Mouse (Mus musculus) myocyte (in vitro differentiated cells): ENCODE measurements at regions not wholly inside any gene's neighbourhood (a gene's known extent, or its start where the extent isn't known, plus 50 kb on each side); places are given as distances from the start of the nearest gene placed in this dataset.
"Not testable (repeated sequence)": the region's sequence is repeated elsewhere in the genome, so short reads cannot be mapped to it uniquely, and the experiment has no call there.

ENCODE experiments used
- H3K27me3 ChIP-seq: one replicate; pipeline ENCODE4 v1.6.1; 2011; ENCODE audit not compliant: control insufficient read depth, insufficient read depth, insufficient read length
- H3K36me3 ChIP-seq: one replicate; pipeline ENCODE4 v1.6.1; 2011; ENCODE audit not compliant: control insufficient read depth, insufficient read depth
- H3K4me2 ChIP-seq: one replicate; pipeline ENCODE4 v1.6.1; 2011; ENCODE audit warnings: low read depth, control low read depth
- H3K4me3 ChIP-seq: one replicate; pipeline ENCODE4 v1.5.1; 2011; ENCODE audit warnings: mild to moderate bottlenecking, control low read depth, moderate library complexity
- H3K79me2 ChIP-seq: one replicate; pipeline ENCODE4 v1.6.1; 2011; ENCODE audit not compliant: control insufficient read depth, insufficient read depth
- H3ac ChIP-seq: one replicate; pipeline ENCODE4 v1.6.1; 2011; ENCODE audit not compliant: control insufficient read depth, insufficient read length
- CEBPB ChIP-seq: IDR thresholded peaks from 2 replicates; pipeline ENCODE4 v1.6.1; 2011; ENCODE audit warnings: mild to moderate bottlenecking, moderate library complexity; ENCODE audit not compliant: poor library complexity, insufficient read depth, severe bottlenecking
- E2F4 ChIP-seq: IDR thresholded peaks from one replicate; pipeline ENCODE4 v1.6.1; 2011; ENCODE audit warnings: mild to moderate bottlenecking, control low read depth, moderate library complexity; ENCODE audit not compliant: insufficient read depth
- MAX ChIP-seq: IDR thresholded peaks from one replicate; pipeline ENCODE4 v1.6.1; 2011; ENCODE audit warnings: low read depth, mild to moderate bottlenecking, control low read depth
- POLR2A ChIP-seq: IDR thresholded peaks from one replicate; pipeline ENCODE4 v1.6.1; 2011; ENCODE audit warnings: low read depth, mild to moderate bottlenecking, control low read depth, moderate library complexity; ENCODE audit not compliant: insufficient read length
- REST ChIP-seq: IDR thresholded peaks from one replicate; pipeline ENCODE4 v1.6.1; 2011; ENCODE audit warnings: mild to moderate bottlenecking, control low read depth, moderate library complexity; ENCODE audit not compliant: insufficient read depth, insufficient read length
- SRF ChIP-seq: IDR thresholded peaks from one replicate; pipeline ENCODE4 v1.6.1; 2011; ENCODE audit warnings: low read depth; ENCODE audit not compliant: control insufficient read depth, insufficient read length
- USF1 ChIP-seq: IDR thresholded peaks from one replicate; pipeline ENCODE4 v1.6.1; 2011; ENCODE audit warnings: low read depth, mild to moderate bottlenecking, control low read depth, moderate library complexity

DNA sequence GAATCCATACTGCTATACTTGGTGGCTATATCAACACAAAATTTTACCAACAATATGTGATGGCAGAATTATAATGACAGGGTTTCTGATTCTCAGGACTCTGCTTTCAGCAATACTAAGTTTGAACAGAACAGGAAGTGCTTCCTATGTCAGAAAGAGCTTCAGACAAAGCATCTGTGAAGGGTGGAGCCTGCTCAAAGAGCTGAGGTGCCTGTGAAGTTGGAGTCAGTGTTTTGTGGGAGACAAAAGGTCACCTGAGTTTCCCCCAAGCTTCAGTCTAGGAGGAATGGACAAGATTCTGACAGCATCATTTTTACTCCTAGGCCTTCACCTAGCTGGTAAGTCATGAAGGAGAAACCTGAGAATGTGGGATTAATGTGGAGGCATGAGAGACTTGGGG is 700.1 kb downstream of the Dad1 start:
- no peak overlapping the region for H3ac ChIP-seq
- no peaks in the 10 kb centered on the region for H3K27me3 ChIP-seq
- no peaks in the 10 kb centered on the region for H3K79me2 ChIP-seq
- TF ChIP-seq REST = no peak
- H3K4me2 ChIP-seq = no peak overlapping the region
- no peak overlapping the region for H3K4me3 ChIP-seq
- H3K36me3 ChIP-seq = no peaks in the 10 kb centered on the region

DNA sequence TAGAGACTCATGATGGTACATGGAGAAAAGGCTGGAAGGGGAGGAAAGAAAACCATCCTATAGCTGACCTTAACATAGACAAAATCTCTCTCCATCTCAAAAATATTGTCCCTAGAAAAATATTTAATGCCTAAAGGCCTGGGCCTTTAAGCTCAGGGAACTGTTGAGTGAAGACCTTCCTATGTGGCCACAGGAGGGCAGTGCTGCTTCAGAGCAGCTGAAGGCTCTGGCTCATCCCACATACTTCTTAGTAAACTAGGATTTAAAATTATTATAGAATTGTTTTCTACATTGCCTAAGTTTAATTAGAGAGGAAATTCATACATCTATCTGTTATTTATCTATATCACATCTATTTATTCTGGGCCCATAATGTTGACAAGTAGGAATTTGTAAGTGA is 706.5 kb downstream of the Dad1 start:
- H3K4me3 ChIP-seq, H3ac ChIP-seq, H3K27me3 ChIP-seq, H3K36me3 ChIP-seq, H3K4me2 ChIP-seq, H3K79me2 ChIP-seq: not testable (repeated sequence)

DNA sequence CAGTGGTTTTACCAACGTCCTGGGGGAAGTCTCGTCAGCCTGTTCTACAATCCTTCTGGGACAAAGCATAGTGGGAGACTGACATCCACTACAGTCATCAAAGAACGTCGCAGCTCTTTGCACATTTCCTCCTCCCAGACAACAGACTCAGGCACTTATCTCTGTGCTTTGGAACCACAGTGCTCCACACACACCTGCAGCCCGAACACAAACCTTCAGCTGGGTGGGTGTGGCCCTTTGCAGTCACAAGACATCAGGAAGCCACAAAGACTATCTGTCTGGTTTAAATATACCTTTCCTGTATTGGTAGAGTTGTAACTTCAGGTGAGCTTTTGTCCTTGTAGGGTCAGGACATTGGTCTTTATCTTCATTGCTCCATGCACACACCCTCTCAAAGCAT is 708.6 kb downstream of the Dad1 start:
- no peak overlapping the region for H3ac ChIP-seq
- no peak overlapping the region for H3K4me3 ChIP-seq
- no peak for TF ChIP-seq POLR2A
- TF ChIP-seq USF1 = no peak
- TF ChIP-seq CEBPB = no peak
- TF ChIP-seq E2F4 = no peak
- TF ChIP-seq MAX = no peak
- TF ChIP-seq SRF = no peak
- H3K4me2 ChIP-seq = no peak overlapping the region
- no peaks in the 10 kb centered on the region for H3K36me3 ChIP-seq
- H3K27me3 ChIP-seq = no peaks in the 10 kb centered on the region
- H3K79me2 ChIP-seq = no peaks in the 10 kb centered on the region

DNA sequence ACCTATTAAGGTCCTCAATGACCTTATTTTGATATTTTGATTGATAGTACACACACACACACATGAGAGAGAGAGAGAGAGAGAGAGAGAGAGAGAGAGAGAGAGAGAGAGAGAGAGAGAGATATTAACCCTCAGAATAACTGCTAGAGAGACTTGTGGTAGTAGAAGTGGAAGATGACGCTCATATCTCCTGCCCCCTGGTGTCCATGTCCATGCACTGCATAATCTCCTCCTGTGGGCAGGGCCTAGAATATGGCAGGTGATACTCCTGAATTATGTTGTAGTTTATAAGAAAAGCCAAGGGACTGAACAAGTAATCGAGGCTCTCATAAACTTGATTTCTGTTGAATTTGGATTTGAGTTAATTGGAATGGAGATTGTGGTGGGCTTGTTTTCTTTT is 712.3 kb downstream of the Dad1 start:
- H3ac ChIP-seq, H3K36me3 ChIP-seq: not testable (repeated sequence)

DNA sequence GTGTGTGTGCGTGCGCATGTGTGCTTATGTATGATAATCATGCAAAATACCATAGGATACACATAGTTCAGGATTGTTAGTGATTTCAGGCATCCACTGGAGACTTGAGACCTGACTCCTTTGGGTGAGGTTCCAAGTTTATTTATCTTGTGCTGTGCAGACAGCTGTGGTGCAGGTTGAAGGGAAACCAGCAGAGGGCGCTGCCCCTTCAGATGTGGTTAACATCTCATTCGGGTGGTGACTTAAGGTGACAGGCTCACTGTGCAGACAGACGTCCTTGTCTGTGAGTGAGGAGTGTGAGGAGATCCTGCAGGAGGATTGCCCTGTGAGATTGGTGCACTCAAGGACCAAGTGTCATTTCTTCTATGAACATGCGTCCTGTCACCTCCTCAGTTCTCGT is 716.0 kb downstream of the Dad1 start:
- H3K36me3 ChIP-seq, H3K27me3 ChIP-seq, H3ac ChIP-seq, H3K4me3 ChIP-seq, H3K4me2 ChIP-seq, H3K79me2 ChIP-seq: not testable (repeated sequence)

More for the DNA sequence above, 712.3 kb downstream of the Dad1 start:
- H3K4me2 ChIP-seq, H3K27me3 ChIP-seq, H3K4me3 ChIP-seq, H3K79me2 ChIP-seq: not testable (repeated sequence)

DNA sequence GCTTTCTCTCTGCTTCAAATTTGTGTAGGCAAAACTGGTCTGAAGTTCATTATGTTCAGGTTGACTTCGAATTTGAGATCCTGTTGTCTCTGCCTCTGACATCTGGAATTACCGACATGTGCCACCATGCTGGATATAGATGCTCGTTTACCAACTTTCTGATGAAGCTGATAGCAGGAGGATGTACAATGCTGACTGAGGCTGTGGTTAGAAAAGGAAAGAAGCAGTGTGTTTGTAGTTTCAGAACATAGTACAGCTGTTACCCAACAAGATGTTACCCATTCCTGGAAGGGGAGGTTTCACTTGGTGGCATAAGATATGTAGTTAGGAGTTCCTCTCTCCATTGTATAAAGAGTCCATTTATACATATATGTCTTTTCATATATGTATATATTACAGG is 730.5 kb downstream of the Dad1 start:
- not testable (repeated sequence) for H3K4me3 ChIP-seq, H3K4me2 ChIP-seq, H3K79me2 ChIP-seq, H3ac ChIP-seq, H3K36me3 ChIP-seq, H3K27me3 ChIP-seq

DNA sequence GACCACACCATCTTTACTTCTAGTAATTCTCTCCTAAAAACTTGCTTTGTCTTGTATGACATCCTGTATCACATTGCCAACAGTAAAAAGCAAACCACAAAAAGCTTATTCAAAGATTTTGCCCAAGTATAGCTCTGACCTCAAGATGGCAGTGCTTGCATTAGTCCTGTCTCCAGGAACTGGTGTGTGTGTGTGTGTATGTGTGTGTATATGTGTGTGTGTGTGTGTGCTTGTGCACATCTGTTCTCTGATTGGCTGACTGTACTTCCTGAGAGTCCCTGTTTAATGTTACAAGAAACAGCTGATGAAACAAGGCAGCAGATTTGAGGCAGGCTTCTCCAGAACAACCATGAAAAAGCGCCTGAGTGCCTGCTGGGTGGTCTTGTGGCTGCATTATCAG is 735.0 kb downstream of the Dad1 start:
- H3K79me2 ChIP-seq, H3K36me3 ChIP-seq, H3ac ChIP-seq, H3K27me3 ChIP-seq, H3K4me3 ChIP-seq, H3K4me2 ChIP-seq: not testable (repeated sequence)

DNA sequence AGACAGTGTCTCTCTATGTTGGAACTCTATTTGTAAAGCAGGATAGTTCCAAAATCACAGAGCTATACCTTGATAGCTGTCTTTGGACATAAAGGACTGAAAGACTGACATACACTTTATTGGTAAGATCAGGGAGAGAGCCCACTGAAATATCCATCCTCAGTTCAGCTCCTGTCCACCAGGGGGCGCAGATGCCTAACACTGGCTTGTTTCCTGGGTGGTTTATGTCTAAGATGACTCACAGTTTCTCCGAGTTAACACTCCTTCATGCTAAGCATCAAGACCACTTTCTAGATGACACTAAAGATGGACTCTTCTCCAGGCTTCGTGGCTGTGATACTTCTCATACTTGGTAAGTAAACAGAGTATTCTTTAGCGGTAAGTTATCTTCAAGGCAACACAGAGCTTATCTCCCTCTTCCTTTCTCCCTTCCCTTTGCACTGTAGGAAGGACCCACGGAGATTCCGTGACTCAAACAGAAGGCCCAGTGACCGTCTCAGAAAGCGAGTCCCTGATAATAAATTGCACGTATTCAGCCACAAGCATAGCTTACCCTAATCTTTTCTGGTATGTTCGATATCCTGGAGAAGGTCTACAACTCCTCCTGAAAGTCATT is 737.2 kb downstream of the Dad1 start:
- H3K4me2 ChIP-seq, H3K36me3 ChIP-seq, H3K4me3 ChIP-seq, H3K79me2 ChIP-seq, H3ac ChIP-seq, H3K27me3 ChIP-seq: not testable (repeated sequence)

DNA sequence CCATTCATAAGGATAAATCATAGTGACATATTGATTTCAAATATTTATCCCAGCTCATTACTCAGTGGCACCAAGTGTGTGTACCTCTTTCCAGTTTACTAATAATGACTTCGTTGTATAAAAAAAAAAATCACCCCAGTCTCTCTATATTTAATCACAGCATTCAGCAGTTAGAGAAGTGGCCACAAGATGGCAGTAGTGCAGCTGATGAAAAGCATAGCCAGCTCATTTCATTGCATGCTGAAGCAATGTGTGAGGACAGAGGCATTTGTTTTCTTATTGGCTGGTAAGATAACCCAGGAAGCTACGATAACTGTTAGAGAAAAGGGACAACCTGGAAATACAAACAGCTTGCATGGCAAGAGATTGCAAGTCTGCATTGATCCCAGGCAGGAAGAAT is 748.5 kb downstream of the Dad1 start:
- not testable (repeated sequence) for H3K4me2 ChIP-seq, H3K4me3 ChIP-seq, H3K36me3 ChIP-seq, H3K27me3 ChIP-seq, H3ac ChIP-seq, H3K79me2 ChIP-seq

DNA sequence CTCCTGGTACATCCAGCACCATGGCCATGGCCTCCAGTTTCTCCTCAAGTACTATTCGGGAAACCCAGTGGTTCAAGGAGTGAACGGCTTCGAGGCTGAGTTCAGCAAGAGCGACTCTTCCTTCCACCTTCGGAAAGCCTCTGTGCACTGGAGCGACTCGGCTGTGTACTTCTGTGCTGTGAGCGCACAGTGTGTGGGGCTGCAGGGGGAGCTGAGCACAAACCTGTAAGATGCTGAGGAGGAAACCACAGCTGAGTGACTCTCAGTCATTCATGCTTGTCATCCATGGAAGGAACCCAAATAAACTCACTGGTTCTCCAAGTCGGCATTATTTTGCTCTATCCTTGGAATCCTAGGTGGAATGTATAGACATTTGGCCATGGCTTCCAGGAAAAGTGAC is 765.5 kb downstream of the Dad1 start:
- not testable (repeated sequence) for H3K4me3 ChIP-seq, H3K79me2 ChIP-seq, H3K27me3 ChIP-seq, H3ac ChIP-seq, H3K4me2 ChIP-seq, H3K36me3 ChIP-seq

DNA sequence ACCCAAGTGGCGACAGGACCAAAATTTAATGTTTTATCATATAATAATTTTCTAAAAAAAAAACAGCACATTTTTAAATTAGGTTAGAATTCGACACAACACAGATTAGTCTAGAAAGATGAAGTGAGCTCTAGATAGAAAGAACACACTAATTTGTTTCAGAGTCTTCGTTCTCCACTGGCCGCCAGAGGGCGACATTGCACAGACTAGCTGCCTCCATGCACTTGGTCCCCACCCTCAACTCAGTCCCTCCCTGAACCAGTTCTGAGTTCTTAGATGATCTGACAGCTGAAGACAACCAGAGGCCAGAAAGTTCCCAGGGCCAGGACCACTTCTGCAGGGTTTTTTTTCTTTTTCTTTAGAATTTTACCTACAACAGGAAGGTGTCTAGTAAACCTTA is 766.3 kb downstream of the Dad1 start:
- H3K4me3 ChIP-seq, H3K79me2 ChIP-seq, H3K27me3 ChIP-seq, H3ac ChIP-seq, H3K36me3 ChIP-seq, H3K4me2 ChIP-seq: not testable (repeated sequence)

DNA sequence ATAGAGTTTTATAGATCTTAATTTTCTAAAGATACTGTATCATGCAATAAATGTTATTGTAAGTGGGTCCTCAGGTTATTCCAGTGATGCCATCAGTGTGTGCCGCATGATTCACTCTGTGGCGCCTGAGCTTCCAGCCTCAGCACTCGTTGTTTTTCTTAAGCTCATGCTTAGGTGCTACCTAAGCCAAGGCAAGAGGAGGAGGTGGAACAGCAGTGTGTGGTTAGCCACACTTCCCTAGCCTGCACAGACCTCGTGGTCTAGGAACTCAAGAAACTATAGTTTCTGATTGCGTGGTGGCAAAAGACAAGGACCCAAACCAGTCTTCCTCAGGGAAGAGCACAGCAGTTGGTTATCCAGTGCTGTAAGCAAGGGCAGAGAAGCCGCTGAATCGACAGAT is 779.7 kb downstream of the Dad1 start:
- not testable (repeated sequence) for H3K36me3 ChIP-seq, H3ac ChIP-seq, H3K4me3 ChIP-seq, H3K79me2 ChIP-seq, H3K27me3 ChIP-seq, H3K4me2 ChIP-seq
